Mouse (Mus musculus) midbrain, postnatal 0 days (tissue): ENCODE results near the gene Kndc1. TPM values are rescaled to one million over a fixed set of nuclear protein-coding genes. Genes with fewer than 3 reads are reported as not detected.
A peak's percentile ranks its signal among the peaks of the same experiment; 100 is the strongest.

Experiments
- ATAC-seq: fragments of 200-750 bp; cut with Nextera tagmentation; 2 replicates; pipeline ENCODE4 v1.8.0; 2017; ENCODE audit warnings: moderate number of reproducible peaks, mild to moderate bottlenecking, moderate TSS enrichment, moderate library complexity; ENCODE audit not compliant: low FRiP score
- DNase-seq: peaks from one replicate; pipeline ENCODE4 v3.0.0-alpha.2; 2015; ENCODE audit warnings: low spot score
- H3K27ac ChIP-seq: fragments of 300-500 bp; sonication (generic); 2 replicates; pipeline ENCODE4 v1.5.1; 2014; ENCODE audit warnings: low read depth, mild to moderate bottlenecking, low read length, mixed read lengths
- H3K27me3 ChIP-seq: fragments of 300-500 bp; sonication (generic); 2 replicates; pipeline ENCODE4 v1.6.1; 2014; ENCODE audit warnings: low read length, control low read depth, mixed read lengths; ENCODE audit not compliant: insufficient read depth
- H3K36me3 ChIP-seq: fragments of 300-500 bp; sonication (generic); 2 replicates; pipeline ENCODE4 v1.6.1; 2014; ENCODE audit warnings: low read length, control low read depth, mixed read lengths; ENCODE audit not compliant: insufficient read depth
- H3K4me1 ChIP-seq: fragments of 300-500 bp; sonication (generic); 2 replicates; pipeline ENCODE4 v1.6.1; 2014; ENCODE audit warnings: mild to moderate bottlenecking, control low read depth, antibody characterized with exemption, low read length, mixed read lengths; ENCODE audit not compliant: insufficient read depth
- H3K4me2 ChIP-seq: fragments of 300-500 bp; sonication (generic); 2 replicates; pipeline ENCODE4 v1.6.1; 2014; ENCODE audit warnings: low read depth, mild to moderate bottlenecking, low read length, mixed read lengths; ENCODE audit not compliant: poor library complexity, severe bottlenecking
- H3K4me3 ChIP-seq: fragments of 300-500 bp; sonication (generic); 2 replicates; pipeline ENCODE4 v1.5.1; 2014; ENCODE audit warnings: low read depth, mild to moderate bottlenecking, low read length, moderate library complexity
- H3K9ac ChIP-seq: fragments of 300-500 bp; sonication (generic); replicated peaks from 2 replicates; pipeline ENCODE4 v1.6.1; 2014; ENCODE audit warnings: mild to moderate bottlenecking, low read length, moderate library complexity, mixed read lengths; ENCODE audit not compliant: poor library complexity, severe bottlenecking
- H3K9me3 ChIP-seq: fragments of 300-500 bp; sonication (generic); 2 replicates; pipeline ENCODE4 v1.6.1; 2016; ENCODE audit warnings: low read length, control low read depth
- CTCF ChIP-seq: IDR thresholded peaks from 2 replicates; pipeline ENCODE4 v1.5.1; 2016; ENCODE audit warnings: antibody characterized with exemption, mild to moderate bottlenecking
- WGBS: fragments of 180-500 bp; shearing (Covaris S2); extraction: QIAGEN DNeasy Blood & Tissue Kit; methylation state at CpG from one replicate; pipeline ENCODE4 v1.1.7; 2014; 5-methylcytosine and 5-hydroxymethylcytosine counted together
- polyA plus RNA-seq: library from polyadenylated mRNA; unstranded; fragments of >200 nt; fragmentation: Nextera tagmentation; extraction: Ambion mirVana; gene quantifications from 2 replicates; pipeline ENCODE4 v1.2.1, GENCODE M21; 2015
- total RNA-seq: library from RNA; depleted of rRNA; stranded (reverse); fragments of >200 nt; gene quantifications from 2 replicates; pipeline ENCODE4 v1.2.3, GENCODE M21; 2014

The Kndc1 gene
- total and polyA plus RNA-seq, 2 experiments from 2014 or later = 22.4 to 71.5 TPM

DNA sequence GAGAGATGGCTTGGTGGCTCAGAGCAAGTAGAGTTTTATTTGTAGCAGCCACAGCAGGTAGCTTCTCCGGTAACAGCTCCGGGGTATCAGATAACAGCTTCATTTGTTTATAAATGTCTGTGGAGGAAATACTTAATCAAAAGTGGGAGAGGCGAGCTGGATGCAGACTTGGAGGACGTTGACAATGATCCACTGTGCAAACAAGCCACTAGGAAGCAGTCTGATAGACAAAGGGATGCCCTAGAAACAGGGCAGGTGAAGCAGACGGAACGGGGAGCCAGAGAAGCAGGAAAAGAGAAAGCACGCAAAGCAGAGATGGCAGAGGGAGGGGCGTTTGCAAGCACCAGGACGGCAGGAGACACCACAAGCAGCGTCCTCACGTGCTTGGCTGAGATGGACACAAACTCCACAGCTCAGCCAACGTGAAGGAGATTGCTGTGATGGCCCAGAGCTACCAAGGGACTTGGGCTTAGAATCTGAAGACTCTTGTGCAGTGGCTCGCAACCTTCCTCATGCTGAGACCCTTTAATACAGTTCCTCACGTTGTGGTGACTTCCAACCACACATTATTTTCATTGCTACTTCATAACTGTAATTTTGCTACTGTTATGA lies 21.3 kb downstream of the Kndc1 start:
- Histone ChIP-seq H3K27me3 (peaks cover 16% of the 10 kb centered on the region), H3K4me2 (peak overlapping the region; percentile 22; the same call in 1 of the 2 replicates), H3K9ac (no peak overlapping the region), H3K4me3 (no peak overlapping the region), H3K4me1 (no peaks in the 10 kb centered on the region), H3K36me3 (peaks cover 28% of the 10 kb centered on the region), H3K27ac (peak overlapping the region; percentile 32; the same call in 1 of the 2 replicates), H3K9me3 (no peaks in the 10 kb centered on the region)
- DNase-seq = no peak
- ATAC-seq = peak; percentile 14; the same call in 1 of the 2 replicates
- TF ChIP-seq CTCF = no peak
- 7% methylated on average over 14 of the region's 14 CpGs for WGBS

DNA sequence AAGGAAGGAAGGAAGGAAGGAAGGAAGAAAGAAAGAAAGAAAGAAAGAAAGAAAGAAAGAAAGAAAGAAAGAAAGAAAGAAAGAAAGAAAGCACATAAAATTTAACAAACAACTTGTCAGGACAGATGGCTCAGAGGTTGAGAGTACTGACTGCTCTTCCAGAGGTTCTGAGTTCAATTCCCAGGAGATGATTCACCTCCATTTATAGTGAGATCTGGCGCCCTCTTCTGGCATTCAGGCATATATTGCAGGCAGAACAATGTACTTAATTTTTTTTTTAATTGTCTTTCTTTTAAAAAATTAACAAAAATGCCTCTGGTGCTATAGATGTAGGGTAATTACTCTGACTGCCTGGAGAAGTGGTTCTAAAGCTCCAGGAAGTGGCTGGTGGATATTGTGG lies 21.8 kb downstream of the Kndc1 start:
- TF ChIP-seq CTCF = peak; percentile 70
- 0% methylated on average over 1 of the region's 1 CpGs for WGBS
- peak; percentile 61 for DNase-seq
- no peak for ATAC-seq
- Histone ChIP-seq H3K9me3 (no peaks in the 10 kb centered on the region), H3K4me3 (no peak overlapping the region), H3K9ac (no peak overlapping the region), H3K36me3 (peaks cover 29% of the 10 kb centered on the region), H3K27ac (no peak overlapping the region), H3K4me2 (no peak overlapping the region), H3K4me1 (no peaks in the 10 kb centered on the region), H3K27me3 (peaks cover 16% of the 10 kb centered on the region)

GRCm38 (mm10) chr7:139918262-139918661 lies 23.8 kb downstream of the Kndc1 start:
- DNase-seq (no peak), ATAC-seq (no peak)
- no peak for TF ChIP-seq CTCF
- Histone ChIP-seq H3K27ac (no peak overlapping the region), H3K9ac (no peak overlapping the region), H3K4me3 (no peak overlapping the region), H3K4me2 (no peak overlapping the region), H3K4me1 (no peaks in the 10 kb centered on the region), H3K9me3 (no peaks in the 10 kb centered on the region), H3K36me3 (peaks cover 30% of the 10 kb centered on the region), H3K27me3 (peaks cover 14% of the 10 kb centered on the region)
- 78% methylated on average over 4 of the region's 4 CpGs for WGBS

GRCm38 (mm10) chr7:139930732-139931131 lies 36.2 kb downstream of the Kndc1 start:
- Histone ChIP-seq H3K9ac (no peak overlapping the region), H3K27me3 (no peaks in the 10 kb centered on the region), H3K36me3 (peaks cover 64% of the 10 kb centered on the region), H3K9me3 (no peaks in the 10 kb centered on the region), H3K27ac (no peak overlapping the region), H3K4me1 (no peaks in the 10 kb centered on the region), H3K4me3 (no peak overlapping the region), H3K4me2 (no peak overlapping the region)
- peak; percentile 47 for DNase-seq
- ATAC-seq = 0 out of 2 replicates have a peak, but pooled peaks have one; percentile 68
- 21% methylated on average over 11 of the region's 11 CpGs for WGBS
- peak; percentile 81 for TF ChIP-seq CTCF

DNA sequence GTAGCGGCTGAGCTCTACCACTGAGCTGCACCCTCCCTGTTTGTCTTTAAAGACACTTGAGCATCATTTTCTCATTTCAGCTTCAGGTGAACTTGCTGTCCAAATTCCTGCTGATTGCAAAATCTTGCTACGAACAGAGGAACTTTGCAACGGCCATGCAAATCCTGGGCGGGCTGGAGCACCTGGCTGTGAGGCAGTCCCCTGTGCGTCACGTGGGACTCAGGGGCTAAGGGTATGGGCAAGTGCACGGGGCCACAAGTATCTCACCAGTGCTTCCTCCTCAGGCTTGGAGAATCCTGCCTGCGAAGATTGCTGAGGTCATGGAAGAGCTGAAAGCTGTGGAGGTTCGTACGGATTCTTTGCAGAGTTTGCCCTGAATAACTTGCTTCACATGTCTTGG lies 42.2 kb downstream of the Kndc1 start:
- TF ChIP-seq CTCF = no peak
- 86% methylated on average over 10 of the region's 10 CpGs for WGBS

DNA sequence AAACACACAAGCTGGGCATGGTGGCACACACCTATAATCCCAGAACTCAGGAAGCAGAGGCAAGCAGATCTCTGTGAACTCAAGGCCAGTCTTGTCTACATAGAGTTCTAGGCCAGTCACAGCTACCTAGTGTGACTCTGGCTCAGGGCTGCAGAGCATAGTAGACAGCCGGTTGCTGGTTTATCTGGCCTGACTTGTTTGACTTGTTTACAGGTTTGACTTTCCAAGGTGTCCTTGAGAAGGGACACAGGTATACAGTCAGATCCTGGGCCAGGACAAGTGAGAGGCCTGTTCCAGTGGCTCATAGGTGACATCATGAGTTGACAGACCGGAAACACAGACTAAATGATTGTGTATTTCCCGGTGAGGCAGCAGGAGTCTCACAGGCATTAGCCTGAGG lies 42.6 kb downstream of the Kndc1 start:
- no peaks in the 10 kb centered on the region for H3K4me1 ChIP-seq
- ATAC-seq = no peak
- no peak overlapping the region for H3K4me2 ChIP-seq
- peaks cover 27% of the 10 kb centered on the region for H3K36me3 ChIP-seq
- H3K9me3 ChIP-seq = no peaks in the 10 kb centered on the region
- H3K4me3 ChIP-seq = no peak overlapping the region
- no peak overlapping the region for H3K27ac ChIP-seq
- H3K27me3 ChIP-seq = peaks cover 7% of the 10 kb centered on the region
- TF ChIP-seq CTCF = no peak
- WGBS = 87% methylated on average over 3 of the region's 3 CpGs
- H3K9ac ChIP-seq = no peak overlapping the region
- DNase-seq = no peak

More for the DNA sequence above, 42.2 kb downstream of the Kndc1 start:
- peaks cover 31% of the 10 kb centered on the region for H3K36me3 ChIP-seq
- no peaks in the 10 kb centered on the region for H3K4me1 ChIP-seq
- peaks cover 3% of the 10 kb centered on the region for H3K27me3 ChIP-seq
- no peak overlapping the region for H3K4me2 ChIP-seq
- DNase-seq (no peak), ATAC-seq (no peak)
- no peaks in the 10 kb centered on the region for H3K9me3 ChIP-seq
- no peak overlapping the region for H3K9ac ChIP-seq
- H3K27ac ChIP-seq = no peak overlapping the region
- no peak overlapping the region for H3K4me3 ChIP-seq
